Mouse (Mus musculus): Measurements from ENCODE around the gene Rbm42. TPM values are rescaled to one million over a fixed set of nuclear protein-coding genes. Genes with fewer than 3 reads are reported as not detected.

The Rbm42 gene
- total RNA-seq, 2 experiments from 2014 or later, result 67.7 to 67.8 TPM

- Histone ChIP-seq H3K4me3 (no peak overlapping the region), H3K27ac (no peak overlapping the region)
- TF ChIP-seq CTCF (IDR thresholded peaks at IDR 0.05), result no peak
- DNase-seq (ENCODE audit: extremely low spot score in 1 of 2, low spot score in 2 of 2), result no peak
- intact Hi-C loops (cut with DNase I), result no loop called here
These were observed 34.9 kb downstream of the Rbm42 start for GRCm38 (mm10) chr7:30615049-30615760.

- DNase-seq (ENCODE audit: extremely low spot score in 1 of 2, low spot score in 2 of 2), result no peak
- H3K4me3 ChIP-seq, result no peak overlapping the region
- intact Hi-C loops (cut with DNase I), result no loop called here
- no peak overlapping the region for H3K27ac ChIP-seq
- TF ChIP-seq CTCF (IDR thresholded peaks at IDR 0.05), result peak; percentile 32
These were observed 35.7 kb downstream of the Rbm42 start for GRCm38 (mm10) chr7:30614454-30614853.

- peak; percentile 42 to 46 for DNase-seq (ENCODE audit: extremely low spot score in 1 of 2, low spot score in 2 of 2)
- Histone ChIP-seq H3K4me3 (no peak overlapping the region), H3K27ac (no peak overlapping the region)
- intact Hi-C loops (cut with DNase I), result no loop called here
- peak; percentile 82 for TF ChIP-seq CTCF (IDR thresholded peaks at IDR 0.05)
These were observed 36.5 kb downstream of the Rbm42 start for GRCm38 (mm10) chr7:30613529-30614112.

GRCm38 (mm10) chr7:30612654-30613402 is 37.3 kb downstream of the Rbm42 start, which contains the start of gene Upk1a:
Gene Upk1a, minus strand, starts transcription at chr7:30612847.
- TF ChIP-seq CTCF (IDR thresholded peaks at IDR 0.05), result no peak
- no peak within 1 kb of the TSS for H3K4me3 ChIP-seq
- intact Hi-C loops (cut with DNase I), result no loop called here
- no peak for DNase-seq (ENCODE audit: extremely low spot score in 1 of 2, low spot score in 2 of 2)
- no peak within 1 kb of the TSS for H3K27ac ChIP-seq

- no peak for DNase-seq (ENCODE audit: extremely low spot score in 1 of 2, low spot score in 2 of 2)
- H3K27ac ChIP-seq, result no peak overlapping the region
- H3K4me3 ChIP-seq, result no peak overlapping the region
- no peak for TF ChIP-seq CTCF (IDR thresholded peaks at IDR 0.05)
- intact Hi-C loops (cut with DNase I), result no loop called here
These were observed 40.1 kb downstream of the Rbm42 start for GRCm38 (mm10) chr7:30610043-30610442.

GRCm38 (mm10) chr7:30608476-30608875 is 41.6 kb downstream of the Rbm42 start:
- no peak for DNase-seq (ENCODE audit: extremely low spot score in 1 of 2, low spot score in 2 of 2)
- H3K4me3 ChIP-seq, result no peak overlapping the region
- intact Hi-C loops (cut with DNase I), result loop anchor here (2.0 kb wide), 1 partner anchor 20 kb away; the partner anchor contains the start of gene Kmt2b

GRCm38 (mm10) chr7:30607706-30608309 is 42.3 kb downstream of the Rbm42 start:
- DNase-seq (ENCODE audit: extremely low spot score in 1 of 2, low spot score in 2 of 2), result no peak
- Histone ChIP-seq H3K4me3 (no peak overlapping the region), H3K27ac (no peak overlapping the region)
- intact Hi-C loops (cut with DNase I), result loop anchor here (2.0 kb wide), 1 partner anchor 19 kb away; the partner anchor contains the start of gene Kmt2b
- TF ChIP-seq CTCF (IDR thresholded peaks at IDR 0.05), result peak; percentile 54

More at GRCm38 (mm10) chr7:30608476-30608875, 41.6 kb downstream of the Rbm42 start:
- no peak for TF ChIP-seq CTCF (IDR thresholded peaks at IDR 0.05)
- H3K27ac ChIP-seq, result no peak overlapping the region

- no peak for TF ChIP-seq CTCF (IDR thresholded peaks at IDR 0.05)
- intact Hi-C loops (cut with DNase I), result no loop called here
These were observed 45.2 kb downstream of the Rbm42 start for GRCm38 (mm10) chr7:30604944-30605343.

GRCm38 (mm10) chr7:30604424-30604823 is 45.7 kb downstream of the Rbm42 start:
- no peak overlapping the region for H3K4me3 ChIP-seq
- DNase-seq (ENCODE audit: extremely low spot score in 1 of 2, low spot score in 2 of 2), result no peak
- intact Hi-C loops (cut with DNase I), result no loop called here
- TF ChIP-seq CTCF (IDR thresholded peaks at IDR 0.05), result no peak
- no peak overlapping the region for H3K27ac ChIP-seq

More at GRCm38 (mm10) chr7:30604944-30605343, 45.2 kb downstream of the Rbm42 start:
- Histone ChIP-seq H3K27ac (no peak overlapping the region), H3K4me3 (no peak overlapping the region)
- DNase-seq (ENCODE audit: extremely low spot score in 1 of 2, low spot score in 2 of 2), result no peak

GRCm38 (mm10) chr7:30602583-30602982 is 47.5 kb downstream of the Rbm42 start:
- TF ChIP-seq CTCF (IDR thresholded peaks at IDR 0.05), result no peak
- Histone ChIP-seq H3K4me3 (no peak overlapping the region), H3K27ac (no peak overlapping the region)
- intact Hi-C loops (cut with DNase I), result no loop called here
- DNase-seq (ENCODE audit: extremely low spot score in 1 of 2, low spot score in 2 of 2), result no peak

GRCm38 (mm10) chr7:30600651-30601050 is 49.5 kb downstream of the Rbm42 start:
- intact Hi-C loops (cut with DNase I), result no loop called here
- TF ChIP-seq CTCF (IDR thresholded peaks at IDR 0.05), result no peak
- no peak overlapping the region for H3K27ac ChIP-seq
- DNase-seq (ENCODE audit: extremely low spot score in 1 of 2, low spot score in 2 of 2), result no peak
- H3K4me3 ChIP-seq, result no peak overlapping the region

All from left cerebral cortex, adult 2 months (tissue).